Mouse (Mus musculus) MN1 (cell line): ENCODE measurements around the gene Gm11027.

ENCODE experiments used
- DNase-seq: peaks from one replicate; pipeline ENCODE4 v3.0.0-alpha.2; 2016; ENCODE audit warnings: low spot score

Gene Gm11027

DNA sequence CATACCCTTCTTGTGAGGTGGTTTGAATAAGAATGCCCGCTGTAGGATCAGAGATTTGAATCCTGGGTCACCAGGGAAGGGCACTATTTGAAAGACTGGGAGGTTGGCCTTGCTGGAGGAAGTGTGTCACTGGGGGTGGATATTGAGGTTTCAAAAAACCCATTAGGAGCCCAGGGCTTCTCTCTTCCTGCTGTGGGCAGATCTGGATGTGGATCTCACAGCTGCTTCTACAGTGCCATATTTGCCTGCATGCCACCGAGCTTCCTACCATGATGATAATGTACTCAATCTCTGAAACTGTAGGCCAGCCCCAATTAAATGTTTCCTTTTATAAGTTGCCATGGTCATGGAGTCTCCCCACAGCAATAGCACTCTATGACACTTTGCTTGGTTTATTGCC is 4.0 kb downstream of the Gm11027 start:
- DNase-seq = no peak

GRCm38 (mm10) chr12:116280149-116280652 is 5.0 kb downstream of the Gm11027 start:
- no peak for DNase-seq

DNA sequence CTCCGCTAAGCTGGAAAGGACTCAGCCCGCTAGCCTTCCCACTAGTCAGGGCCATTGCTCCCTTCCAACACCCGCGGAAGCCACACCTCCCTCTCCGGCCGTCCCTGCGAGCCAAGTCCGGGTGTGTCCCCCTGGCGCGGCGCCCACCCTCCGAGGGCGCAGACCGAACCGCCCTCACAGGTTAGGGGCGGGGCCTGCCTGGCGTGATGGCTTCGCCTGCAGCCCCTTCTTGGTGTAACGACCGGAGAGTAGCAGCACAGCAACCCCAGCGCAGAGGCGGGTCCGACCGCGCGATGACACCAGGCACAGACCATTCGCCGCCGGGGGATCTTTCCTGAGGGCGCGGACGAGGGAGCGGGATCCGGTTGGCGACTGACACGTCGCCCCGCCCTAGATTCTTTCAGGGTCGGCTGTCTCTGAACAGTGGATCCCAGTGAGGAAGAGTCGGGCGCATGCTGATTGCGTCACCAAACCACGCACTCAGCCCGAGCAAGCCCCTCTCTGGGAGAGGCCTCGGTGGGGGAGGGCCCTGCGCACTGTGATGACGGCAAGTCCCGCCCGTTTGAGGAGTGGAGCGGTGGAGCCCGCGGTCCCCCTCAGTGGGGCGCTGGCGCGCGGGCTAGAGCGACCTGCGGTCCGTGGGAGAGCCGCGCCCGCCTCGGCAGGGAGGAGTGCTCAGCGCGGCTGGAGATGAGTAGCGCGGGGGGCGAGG is 5.6 kb downstream of the Gm11027 start, which contains the start of gene Esyt2:
TSS of gene Esyt2 (plus strand) at position 544 of the 712 bp plus-strand sequence.
- DNase-seq = peak; percentile 97

GRCm38 (mm10) chr12:116281427-116282281 is 6.5 kb downstream of the Gm11027 start:
- DNase-seq = peak; percentile 22

- no peak for DNase-seq
Measured at GRCm38 (mm10) chr12:116282856-116283255, 7.7 kb downstream of the Gm11027 start.

- no peak for DNase-seq
Measured at GRCm38 (mm10) chr12:116283511-116283910, 8.3 kb downstream of the Gm11027 start.

- no peak for DNase-seq
Measured at GRCm38 (mm10) chr12:116293185-116293584, 18.0 kb downstream of the Gm11027 start.

- DNase-seq = no peak
Measured at GRCm38 (mm10) chr12:116293599-116294292, 18.6 kb downstream of the Gm11027 start.

DNA sequence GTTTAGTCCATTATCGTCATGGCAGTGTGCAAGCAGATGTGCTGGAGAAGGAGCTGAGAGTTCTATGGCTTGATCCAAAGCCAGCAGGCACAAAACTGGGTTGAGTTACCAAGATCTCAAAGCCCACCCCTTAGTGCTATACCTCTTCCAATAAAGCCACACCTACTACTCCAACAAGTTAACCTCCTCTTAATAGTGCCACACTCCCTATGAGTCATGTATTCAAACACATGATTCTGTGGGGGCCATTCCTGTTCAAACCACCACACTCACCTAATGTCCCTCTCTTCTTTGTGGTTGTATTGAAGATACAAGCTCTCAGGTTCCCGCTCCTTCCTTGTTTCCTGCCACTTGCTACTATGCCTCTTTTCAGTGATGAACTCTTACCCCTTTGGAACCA is 24.7 kb downstream of the Gm11027 start:
- DNase-seq = no peak

DNA sequence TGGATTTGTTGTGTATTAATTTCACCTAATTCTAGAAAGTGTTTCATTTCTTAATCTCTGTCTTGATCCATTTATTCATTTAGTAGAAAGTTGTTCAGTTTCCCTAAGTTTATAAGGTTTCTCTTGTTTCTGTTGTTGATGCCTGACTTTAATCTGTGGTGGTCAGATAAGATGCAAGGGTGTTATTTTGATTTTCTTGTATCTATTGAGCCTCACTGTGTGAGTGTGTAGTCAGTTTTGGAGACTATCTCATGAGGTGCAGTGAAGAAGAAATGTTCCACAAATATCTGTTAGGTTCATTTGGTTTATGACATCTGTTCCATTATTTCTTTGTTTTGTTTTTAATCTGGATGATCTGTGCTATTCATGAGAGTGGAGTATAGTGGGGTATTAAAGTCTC is 27.0 kb downstream of the Gm11027 start:
- no peak for DNase-seq

GRCm38 (mm10) chr12:116306042-116306441 is 30.9 kb downstream of the Gm11027 start:
- peak; percentile 7 for DNase-seq

GRCm38 (mm10) chr12:116307870-116308269 is 32.7 kb downstream of the Gm11027 start:
- no peak for DNase-seq

- no peak for DNase-seq
Measured at GRCm38 (mm10) chr12:116308612-116309011, 33.4 kb downstream of the Gm11027 start.

DNA sequence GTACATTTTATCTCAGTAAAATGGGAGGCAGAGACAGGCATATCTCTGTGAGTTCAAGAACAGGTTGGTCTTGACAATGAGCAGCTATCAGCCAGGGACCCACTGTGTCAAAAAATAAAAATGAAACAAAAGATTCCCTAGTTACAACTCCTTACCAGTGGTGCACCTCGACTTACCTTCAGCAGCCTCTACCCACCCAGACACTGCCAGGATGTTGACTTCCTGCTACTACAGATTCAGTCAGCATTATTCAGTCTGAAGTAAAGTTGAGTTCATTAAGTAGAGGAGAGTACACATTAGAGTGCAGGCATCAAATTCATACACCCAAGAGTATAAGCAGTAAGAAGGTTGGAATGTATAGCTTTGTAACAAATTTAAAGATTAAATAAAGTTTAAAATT is 38.6 kb downstream of the Gm11027 start:
- DNase-seq = no peak

DNA sequence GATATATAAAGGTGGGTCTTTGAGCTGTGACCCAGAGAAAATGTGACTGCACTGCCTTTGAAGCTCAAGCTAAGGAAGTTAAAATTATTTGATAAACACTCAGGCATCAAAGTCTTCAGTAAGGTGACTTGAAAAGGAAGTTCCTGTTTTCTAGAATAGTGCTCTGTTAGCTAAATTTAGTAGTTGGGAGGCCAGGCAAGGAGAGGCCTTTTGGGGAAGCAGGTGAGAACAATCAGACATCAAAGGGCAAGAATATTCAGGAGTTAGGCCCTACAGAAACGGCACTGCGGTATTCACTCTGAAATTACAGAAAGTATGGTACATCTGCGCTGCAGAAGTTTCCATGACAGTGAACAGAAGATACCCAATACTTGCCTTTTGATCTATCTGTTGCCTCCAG is 40.3 kb downstream of the Gm11027 start:
- no peak for DNase-seq

- no peak for DNase-seq
Measured at GRCm38 (mm10) chr12:116317818-116318217, 42.6 kb downstream of the Gm11027 start.
